Mouse (Mus musculus) embryonic fibroblast, embryonic 13.5 days (primary cell): ENCODE data around the gene Tbc1d10c.

Source experiments
- CTCF ChIP-seq: IDR thresholded peaks from 2 replicates; pipeline ENCODE4 v1.5.1; 2011; ENCODE audit warnings: mild to moderate bottlenecking, control low read depth, low read length, moderate library complexity, borderline replicate concordance; ENCODE audit not compliant: insufficient read depth
- POLR2A ChIP-seq: IDR thresholded peaks from 2 replicates; pipeline ENCODE4 v1.6.1; 2011; ENCODE audit warnings: low read depth, mild to moderate bottlenecking, control low read depth, low read length, moderate library complexity

DNA sequence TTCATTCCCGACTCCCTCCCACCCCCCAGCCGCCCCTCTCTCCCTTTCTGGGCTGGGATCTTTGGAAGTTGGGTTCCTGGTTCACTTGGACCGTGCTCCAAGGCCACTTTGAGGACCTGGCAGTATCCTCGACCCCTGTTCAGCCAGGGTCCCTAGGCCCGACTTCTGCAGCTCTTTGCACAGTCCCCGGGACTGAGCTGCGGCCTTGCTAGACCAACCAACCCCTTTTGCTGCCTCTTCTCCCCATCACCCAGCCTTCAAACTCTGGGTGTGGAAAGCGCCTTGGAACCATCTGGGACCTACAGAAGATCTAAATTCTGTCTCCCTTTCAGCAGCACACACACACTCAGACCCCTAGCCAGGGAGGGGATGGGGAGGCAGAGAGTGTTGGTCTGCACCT lies 42.3 kb downstream of the Tbc1d10c start:
- TF ChIP-seq CTCF (no peak), POLR2A (no peak)
